Mouse (Mus musculus) brain, embryonic 14.5 days (tissue): ENCODE results near the gene Canx.

Experiments
- CTCF ChIP-seq: fragments of 200-500 bp; IDR thresholded peaks from 2 replicates; pipeline ENCODE4 v1.5.1; 2012; ENCODE audit warnings: inconsistent platforms, mild to moderate bottlenecking, moderate library complexity, borderline replicate concordance; ENCODE audit not compliant: insufficient read depth, insufficient read length; ENCODE audit errors: extremely low read depth
- POLR2A ChIP-seq: fragments of 200-500 bp; IDR thresholded peaks from 2 replicates; pipeline ENCODE4 v1.6.1; 2012; ENCODE audit warnings: mild to moderate bottlenecking, inconsistent platforms, borderline replicate concordance; ENCODE audit not compliant: poor library complexity, insufficient read depth, insufficient read length, severe bottlenecking; ENCODE audit errors: extremely low read depth

GRCm38 (mm10) chr11:50323843-50324242, 1.6 kb downstream of the Canx start:
- TF ChIP-seq POLR2A (no peak), CTCF (no peak)
